20 mouse cellular contexts compared by ENCODE assay signal in the genomic region with DNA sequence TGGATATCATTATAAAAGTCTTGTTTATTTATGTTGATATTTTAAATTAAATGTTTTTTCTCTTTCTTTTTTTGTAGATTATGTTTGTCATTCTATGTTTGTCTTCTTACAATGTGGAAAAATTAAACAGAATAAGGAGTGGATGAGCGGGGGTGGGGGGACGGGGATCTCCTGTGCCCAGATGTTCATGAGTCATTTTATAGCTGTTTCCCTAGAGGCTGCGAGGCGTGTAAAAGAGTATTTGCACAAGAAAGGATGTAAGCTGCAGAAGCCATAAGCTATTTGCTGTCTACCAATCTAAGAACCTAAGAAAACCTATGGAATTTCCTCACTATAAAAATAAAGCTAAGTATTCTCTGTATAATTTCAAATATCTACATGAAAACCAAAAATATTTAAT.
DNase-seq lines count a peak whose midpoint lies in the region; ATAC-seq and TF ChIP-seq lines count a peak whose summit lies in the region.
"Had no signal": no experiment of that assay in that cellular context is flagged by ENCODE, and none has a peak within 500 bp of the region (broad histone marks: within the 10 kb centered on the region; RNA-seq: fewer than 3 reads in every experiment).

No protein-coding gene starts in this region.

- 59% methylated on average over 4 of the region's 4 CpGs for WGBS in midbrain, embryonic 11.5 days
- WGBS in midbrain, postnatal 0 days, result 64% methylated on average over 4 of the region's 4 CpGs

- H3K9me3 ChIP-seq in midbrain, embryonic 11.5 days (ENCODE audit: control insufficient read depth, low read length), result no peaks in the 10 kb centered on the region
- no peaks in the 10 kb centered on the region for H3K9me3 ChIP-seq in midbrain, postnatal 0 days (ENCODE audit: low read length)
- H3K9me3 ChIP-seq: embryonic facial prominence, embryonic 10.5 days; embryonic facial prominence, embryonic 12.5 days; forebrain, embryonic 13.5 days; forebrain, embryonic 15.5 days had no signal

- no peak overlapping the region for H3K4me3 ChIP-seq in midbrain, embryonic 11.5 days (ENCODE audit: low read depth, low read length)
- no peak overlapping the region for H3K4me3 ChIP-seq in midbrain, postnatal 0 days (ENCODE audit: low read depth, low read length)
- H3K4me3 ChIP-seq: embryonic facial prominence, embryonic 10.5 days; embryonic facial prominence, embryonic 12.5 days; forebrain, embryonic 13.5 days; forebrain, embryonic 15.5 days had no signal

- DNase-seq in midbrain, embryonic 11.5 days (ENCODE audit: low spot score, missing footprints), result no peak
- no peak for DNase-seq in midbrain, postnatal 0 days (ENCODE audit: low spot score)
- DNase-seq in 3T3-L1 (ENCODE audit: low read depth, low spot score), result peak; percentile 13
- peak; percentile 9 for DNase-seq in brain, embryonic 14.5 days (ENCODE audit: low read depth)
- no peak for DNase-seq in embryo, embryonic 9.5 days (ENCODE audit: extremely low spot score)
- DNase-seq: adrenal gland, adult 2 months; adrenal gland, postnatal 10 days; adrenal gland, postnatal 25 days; cerebellum, adult 11 months; cerebellum, adult 18-20 months; cerebellum, adult 8-10 months; cerebellum, adult 9-11 months; cerebellum, postnatal 14 days; cerebellum, postnatal 36 days; embryo, embryonic 11 days; forebrain, postnatal 0 days had no signal

- no peak for TF ChIP-seq CTCF in midbrain, postnatal 0 days (IDR thresholded peaks at IDR 0.05)
- no peak for TF ChIP-seq CTCF in brain, embryonic 14.5 days (IDR thresholded peaks at IDR 0.05; ENCODE audit: borderline replicate concordance, extremely low read depth, insufficient read depth, insufficient read length)

- no peaks in the 10 kb centered on the region for H3K4me1 ChIP-seq in midbrain, embryonic 11.5 days (ENCODE audit: control insufficient read depth, insufficient read depth, low read length)
- no peaks in the 10 kb centered on the region for H3K4me1 ChIP-seq in midbrain, postnatal 0 days (ENCODE audit: insufficient read depth, low read length)
- H3K4me1 ChIP-seq: embryonic facial prominence, embryonic 10.5 days; embryonic facial prominence, embryonic 12.5 days; forebrain, embryonic 13.5 days; forebrain, embryonic 15.5 days had no signal

- H3K4me2 ChIP-seq in midbrain, embryonic 11.5 days, result no peak overlapping the region
- no peak overlapping the region for H3K4me2 ChIP-seq in midbrain, postnatal 0 days (ENCODE audit: low read depth, low read length, poor library complexity, severe bottlenecking)
- H3K4me2 ChIP-seq: embryonic facial prominence, embryonic 12.5 days; forebrain, embryonic 13.5 days; forebrain, embryonic 15.5 days had no signal

- no peaks in the 10 kb centered on the region for H3K27me3 ChIP-seq in midbrain, embryonic 11.5 days (ENCODE audit: control insufficient read depth, insufficient read depth, low read length)
- no peaks in the 10 kb centered on the region for H3K27me3 ChIP-seq in midbrain, postnatal 0 days (ENCODE audit: insufficient read depth, low read length)
- H3K27me3 ChIP-seq: embryonic facial prominence, embryonic 12.5 days; forebrain, embryonic 13.5 days; forebrain, embryonic 15.5 days had no signal

- no peak overlapping the region for H3K9ac ChIP-seq in midbrain, embryonic 11.5 days (ENCODE audit: low read length)
- H3K9ac ChIP-seq in midbrain, postnatal 0 days (replicated peaks; ENCODE audit: low read length, poor library complexity, severe bottlenecking), result no peak overlapping the region
- H3K9ac ChIP-seq: embryonic facial prominence, embryonic 12.5 days; forebrain, embryonic 13.5 days; forebrain, embryonic 15.5 days; forebrain, postnatal 0 days had no signal

- no peak overlapping the region for H3K27ac ChIP-seq in midbrain, embryonic 11.5 days (ENCODE audit: low read depth, low read length)
- no peak overlapping the region for H3K27ac ChIP-seq in midbrain, postnatal 0 days (ENCODE audit: low read depth, low read length)
- H3K27ac ChIP-seq: embryonic facial prominence, embryonic 10.5 days; embryonic facial prominence, embryonic 12.5 days; forebrain, embryonic 13.5 days; forebrain, embryonic 15.5 days had no signal

- H3K36me3 ChIP-seq in midbrain, embryonic 11.5 days (ENCODE audit: control insufficient read depth, insufficient read depth, low read length), result no peaks in the 10 kb centered on the region
- no peaks in the 10 kb centered on the region for H3K36me3 ChIP-seq in midbrain, postnatal 0 days (ENCODE audit: insufficient read depth, low read length)
- H3K36me3 ChIP-seq: embryonic facial prominence, embryonic 10.5 days; embryonic facial prominence, embryonic 12.5 days; forebrain, embryonic 15.5 days had no signal

- TF ChIP-seq POLR2A in brain, embryonic 14.5 days (IDR thresholded peaks at IDR 0.05; ENCODE audit: borderline replicate concordance, extremely low read depth, insufficient read depth, insufficient read length, poor library complexity, severe bottlenecking), result no peak

- ATAC-seq in midbrain, embryonic 11.5 days (ENCODE audit: low FRiP score), result peak; percentile 62; the same call in 1 of the 2 replicates
- no peak for ATAC-seq in midbrain, postnatal 0 days (ENCODE audit: low FRiP score)
- ATAC-seq: forebrain, embryonic 13.5 days; forebrain, embryonic 15.5 days; forebrain, postnatal 0 days had no signal

Comparison
In these comparisons a context has a peak if more than half of its experiments do, and no peak if none do; other contexts are left out.
1. DNase-seq: peak in 3T3-L1 (single experiment) and brain, embryonic 14.5 days (single experiment); none in midbrain, embryonic 11.5 days (single experiment), midbrain, postnatal 0 days (single experiment) and embryo, embryonic 9.5 days (single experiment).